Mouse (Mus musculus) liver, embryonic 12.5 days (tissue): Measurements from ENCODE around the gene Gm19426. TPM values are rescaled to one million over a fixed set of nuclear protein-coding genes. Genes with fewer than 3 reads are reported as not detected.
A peak's percentile ranks its signal among the peaks of the same experiment; 100 is the strongest.

Source experiments
- microRNA counts: library from miRNA; unstranded; fragments of <30 nt; microRNA quantifications from one replicate; lab custom pipeline; 2017
- microRNA-seq: library from miRNA; unstranded; fragments of <30 nt; microRNA quantifications from one replicate; pipeline ENCODE4, GENCODE M21; 2017
- polyA plus RNA-seq: library from polyadenylated mRNA; unstranded; fragments of >200 nt; fragmentation: Nextera tagmentation; extraction: Ambion mirVana; gene quantifications from 2 replicates; pipeline ENCODE4 v1.2.1, GENCODE M21; 2016

Gene Gm19426
- polyA plus RNA-seq, 1 experiment from 2014 or later: 3.8 TPM

MicroRNAs encoded within 50 kb of the gene (microRNA counts, 519-probe panel; counts per million panel counts)
- 7,021 counts per million, percentile 96 among the panel's probes with 10 or more counts for microRNA mmu-miR-130a (lab: Ali Mortazavi, UCI)

Small RNAs within 50 kb of the gene (microRNA-seq; reads per million reads assigned to microRNA genes)
- gene Mir130a: 26,891 reads per million, percentile 98 among the genes with 10 or more reads in this experiment

Other genes starting within 250 kb of the Gm19426 start
- 18.6 and 20.5 TPM in 2 replicates for gene Ctnnd1, start 92.9 kb downstream of the Gm19426 start, polyA plus RNA-seq
- 0.04 and 0.10 TPM in 2 replicates for gene Btbd18, start 84.6 kb downstream of the Gm19426 start, polyA plus RNA-seq
- 163 and 165 TPM in 2 replicates for gene Selenoh, start 72.9 kb downstream of the Gm19426 start, polyA plus RNA-seq
- not detected in 2 replicates for gene Gm28635, start 65.6 kb downstream of the Gm19426 start, polyA plus RNA-seq
- 27.2 and 28.1 TPM in 2 replicates for gene Med19, start 65.3 kb downstream of the Gm19426 start, polyA plus RNA-seq
- 86.3 and 88.8 TPM in 2 replicates for gene Tmx2, start 64.5 kb downstream of the Gm19426 start, polyA plus RNA-seq
- gene Zdhhc5, start 28.5 kb downstream of the Gm19426 start, polyA plus RNA-seq: 28.1 and 29.3 TPM in 2 replicates
- gene Clp1, start 16.3 kb downstream of the Gm19426 start, polyA plus RNA-seq: 57.2 and 59.8 TPM in 2 replicates
- 49.8 and 52.1 TPM in 2 replicates for gene Ypel4, start 9.6 kb downstream of the Gm19426 start, polyA plus RNA-seq
- 30.8 and 32.3 TPM in 2 replicates for gene Serping1, start 31.8 kb upstream of the Gm19426 start, polyA plus RNA-seq
- 293 and 321 TPM in 2 replicates for gene Ube2l6, start 55.2 kb upstream of the Gm19426 start, polyA plus RNA-seq
- gene Smtnl1, start 79.0 kb upstream of the Gm19426 start, polyA plus RNA-seq: 0.29 and 0.43 TPM in 2 replicates
- gene Timm10, start 83.3 kb upstream of the Gm19426 start, polyA plus RNA-seq: 50.9 and 54.3 TPM in 2 replicates
- 153 and 162 TPM in 2 replicates for gene Slc43a1, start 95.2 kb upstream of the Gm19426 start, polyA plus RNA-seq
- 0.29 and 0.31 TPM in 2 replicates for gene Rtn4rl2, start 143.1 kb upstream of the Gm19426 start, polyA plus RNA-seq
- 127 and 128 TPM in 2 replicates for gene Slc43a3, start 192.9 kb upstream of the Gm19426 start, polyA plus RNA-seq
- 27.7 and 79.1 TPM in 2 replicates for gene Prg2, start 236.8 kb upstream of the Gm19426 start, polyA plus RNA-seq
- gene Prg3, start 244.6 kb upstream of the Gm19426 start, polyA plus RNA-seq: 3.1 and 7.1 TPM in 2 replicates